Mouse (Mus musculus) lung, embryonic 16.5 days (tissue): ENCODE measurements around the gene Ldha. TPM values are rescaled to one million over a fixed set of nuclear protein-coding genes. Genes with fewer than 3 reads are reported as not detected.

ENCODE experiments used
- ATAC-seq: fragments of 200-750 bp; cut with Nextera tagmentation; 2 replicates; pipeline ENCODE4 v1.8.0; 2017; ENCODE audit warnings: low read depth, mild to moderate bottlenecking, moderate library complexity
- H3K27ac ChIP-seq: fragments of 300-500 bp; sonication (generic); 2 replicates; pipeline ENCODE4 v1.5.1; 2014; ENCODE audit warnings: mild to moderate bottlenecking, control low read depth, low read length
- H3K27me3 ChIP-seq: fragments of 300-500 bp; sonication (generic); 2 replicates; pipeline ENCODE4 v1.6.1; 2014; ENCODE audit warnings: low read depth, low read length, mixed read lengths; ENCODE audit not compliant: control insufficient read depth, insufficient read depth
- H3K36me3 ChIP-seq: fragments of 300-500 bp; sonication (generic); 2 replicates; pipeline ENCODE4 v1.6.1; 2014; ENCODE audit warnings: low read length; ENCODE audit not compliant: control insufficient read depth, insufficient read depth
- H3K4me1 ChIP-seq: fragments of 300-500 bp; sonication (generic); replicated peaks from 2 replicates; pipeline ENCODE4 v1.6.1; 2014; ENCODE audit warnings: low read length, mixed read lengths; ENCODE audit not compliant: control insufficient read depth, insufficient read depth
- H3K4me2 ChIP-seq: fragments of 300-500 bp; sonication (generic); 2 replicates; pipeline ENCODE4 v1.6.1; 2014; ENCODE audit warnings: low read depth, low read length, control low read depth
- H3K4me3 ChIP-seq: fragments of 300-500 bp; sonication (generic); 2 replicates; pipeline ENCODE4 v1.5.1; 2014; ENCODE audit warnings: mild to moderate bottlenecking, low read length, control low read depth
- H3K9ac ChIP-seq: fragments of 300-500 bp; sonication (generic); 2 replicates; pipeline ENCODE4 v1.6.1; 2014; ENCODE audit warnings: low read length, control low read depth
- H3K9me3 ChIP-seq: fragments of 300-500 bp; sonication (generic); 2 replicates; pipeline ENCODE4 v1.6.1; 2016; ENCODE audit warnings: low read length; ENCODE audit not compliant: control insufficient read depth
- WGBS: fragments of 180-500 bp; shearing (Covaris S2); extraction: QIAGEN DNeasy Blood & Tissue Kit; methylation state at CpG from one replicate; pipeline ENCODE4 v1.1.7; 2014; 5-methylcytosine and 5-hydroxymethylcytosine counted together
- polyA plus RNA-seq: library from polyadenylated mRNA; unstranded; fragments of >200 nt; fragmentation: Nextera tagmentation; extraction: Ambion mirVana; gene quantifications from 2 replicates; pipeline ENCODE4 v1.2.1, GENCODE M21; 2015

Ldha gene
- polyA plus RNA-seq, 1 experiment from 2014 or later = 1,668 TPM

DNA sequence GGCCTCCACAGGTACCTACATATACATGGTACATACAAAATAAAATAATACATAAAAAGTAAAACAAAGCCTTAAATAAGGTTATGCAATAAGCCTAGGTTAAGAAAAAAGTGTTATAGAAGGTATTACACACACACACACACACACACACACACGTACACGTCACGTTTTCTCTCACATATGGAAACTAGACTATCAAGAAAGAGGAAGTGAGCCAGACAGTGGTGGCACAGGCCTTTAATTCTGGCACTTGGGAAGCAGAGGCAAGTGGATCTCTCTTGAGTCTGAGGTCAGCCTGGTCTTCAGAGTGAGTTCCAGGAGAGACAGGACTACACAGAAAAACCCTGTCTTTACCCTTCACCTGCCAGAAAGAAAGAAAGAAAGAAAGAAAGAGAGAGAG, 54.2 kb downstream of the Ldha start:
- Histone ChIP-seq H3K9me3 (no peaks in the 10 kb centered on the region), H3K36me3 (peaks cover 46% of the 10 kb centered on the region), H3K27ac (no peak overlapping the region), H3K27me3 (no peaks in the 10 kb centered on the region), H3K4me1 (no peaks in the 10 kb centered on the region), H3K9ac (no peak overlapping the region), H3K4me2 (no peak overlapping the region), H3K4me3 (no peak overlapping the region)
- 87% methylated on average over 3 of the region's 3 CpGs for WGBS
- ATAC-seq = no peak

DNA sequence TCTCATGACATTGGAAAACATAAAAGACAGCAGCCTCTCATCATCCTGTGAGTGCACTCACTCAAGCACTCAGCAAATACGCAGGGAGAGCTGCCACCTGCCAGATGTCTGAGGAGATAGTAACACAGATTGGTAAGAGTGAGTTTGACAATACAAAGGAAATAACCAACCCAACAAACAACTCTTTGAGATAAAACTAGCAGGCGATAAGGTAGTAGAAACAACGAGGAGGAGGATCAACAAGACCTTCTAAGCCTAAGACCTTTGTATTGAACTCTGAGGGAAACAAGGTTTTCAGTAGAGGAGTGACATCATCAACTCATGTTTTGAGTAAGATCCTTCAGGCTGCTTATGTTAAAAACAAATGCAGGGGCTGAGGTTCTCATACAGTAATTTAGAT, 58.1 kb downstream of the Ldha start:
- H3K4me1 ChIP-seq = no peaks in the 10 kb centered on the region
- 71% methylated on average over 3 of the region's 3 CpGs for WGBS
- ATAC-seq = no peak

More for the DNA sequence above, 58.1 kb downstream of the Ldha start:
- Histone ChIP-seq H3K9ac (no peak overlapping the region), H3K4me2 (no peak overlapping the region), H3K27me3 (no peaks in the 10 kb centered on the region), H3K36me3 (peaks cover 42% of the 10 kb centered on the region), H3K27ac (no peak overlapping the region), H3K9me3 (no peaks in the 10 kb centered on the region), H3K4me3 (no peak overlapping the region)

Other genes starting within 250 kb of the Ldha start
- 13.3 and 14.4 TPM in 2 replicates for gene Sergef, start 201.7 kb upstream of the Ldha start, polyA plus RNA-seq
- gene Tph1, start 168.9 kb upstream of the Ldha start, polyA plus RNA-seq = 0.18 and 0.57 TPM in 2 replicates
- gene Saal1, start 130.8 kb upstream of the Ldha start, polyA plus RNA-seq = 29.4 and 29.8 TPM in 2 replicates
- gene Saa3, start 125.8 kb upstream of the Ldha start, polyA plus RNA-seq = 0.35 and 0.43 TPM in 2 replicates
- 0.16 TPM in 1 of 2 replicates, not detected in the other for gene Saa4, start 108.9 kb upstream of the Ldha start, polyA plus RNA-seq
- 0.55 TPM in 1 of 2 replicates, not detected in the other for gene Saa1, start 98.5 kb upstream of the Ldha start, polyA plus RNA-seq
- gene Saa2, start 89.7 kb upstream of the Ldha start, polyA plus RNA-seq = not detected in 2 replicates
- gene Hps5, start 45.4 kb upstream of the Ldha start, polyA plus RNA-seq = 21.4 and 23.5 TPM in 2 replicates
- 40.6 and 41.7 TPM in 2 replicates for gene Gtf2h1, start 45.4 kb upstream of the Ldha start, polyA plus RNA-seq
- gene Ldhc, start 19.7 kb downstream of the Ldha start, polyA plus RNA-seq = 0.14 and 0.67 TPM in 2 replicates
- gene Tsg101, start 78.5 kb downstream of the Ldha start, polyA plus RNA-seq = 153 and 165 TPM in 2 replicates
- gene Uevld, start 117.1 kb downstream of the Ldha start, polyA plus RNA-seq = 15.0 and 16.6 TPM in 2 replicates
- gene Gm9999, start 142.1 kb downstream of the Ldha start, polyA plus RNA-seq = not detected in 2 replicates
- gene Spty2d1, start 166.9 kb downstream of the Ldha start, polyA plus RNA-seq = 23.9 and 24.0 TPM in 2 replicates
- 40.4 and 41.7 TPM in 2 replicates for gene Tmem86a, start 209.1 kb downstream of the Ldha start, polyA plus RNA-seq